Mouse (Mus musculus) urinary bladder, postnatal 4 days (tissue): ENCODE measurements around the gene Ehd2.

ENCODE experiments used
- DNase-seq, 2 experiments: peaks; one replicate each; pipeline ENCODE4 v3.0.0; 2021 to 2022; ENCODE audit warnings: low spot score in 2 of 2

Gene Ehd2

DNA sequence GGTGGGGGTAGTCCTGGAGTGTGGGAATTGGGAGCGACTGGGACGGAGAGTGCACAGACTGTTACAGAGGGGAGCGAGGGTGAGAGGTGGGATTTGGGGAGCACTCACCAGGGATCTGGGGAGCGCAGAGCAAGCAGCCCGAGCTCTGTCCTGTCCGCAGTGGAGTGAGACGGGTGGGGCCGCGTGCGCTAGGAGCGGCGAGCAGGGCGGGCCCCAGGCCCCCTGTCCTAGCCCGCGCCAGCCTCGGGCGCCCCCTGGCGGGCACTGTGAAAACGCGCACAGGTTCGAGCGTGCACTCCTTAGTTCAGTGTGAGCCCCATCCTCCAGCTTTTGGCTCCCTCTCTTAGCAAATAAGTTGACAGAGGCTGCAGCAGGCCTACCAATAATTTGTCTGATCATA, at the start of gene Ehd2:
TSS of gene Ehd2 (minus strand) at position 256 of the 400 bp plus-strand sequence.
- DNase-seq: peak; percentile 80 to 87

DNA sequence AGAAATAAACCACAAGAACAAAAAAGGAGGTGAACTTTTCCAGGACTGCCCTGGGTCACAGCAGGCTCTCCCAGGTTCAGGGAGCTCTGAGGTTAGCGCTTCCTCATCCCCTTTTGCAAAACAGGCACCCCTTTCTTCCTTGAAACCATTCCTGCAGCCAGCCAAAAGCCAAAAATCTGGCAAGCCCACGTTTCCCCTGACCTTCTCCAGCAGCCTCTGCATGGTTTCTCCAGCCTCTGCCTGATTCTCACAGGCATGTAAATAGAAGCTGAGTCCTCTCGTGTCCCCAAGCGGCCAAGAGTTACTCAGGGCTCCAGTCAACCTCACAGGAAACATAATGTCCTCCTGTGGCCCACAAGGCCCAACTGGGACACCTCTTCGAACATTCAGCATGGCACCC, 48.0 kb upstream of the Ehd2 start:
- DNase-seq: no peak

DNA sequence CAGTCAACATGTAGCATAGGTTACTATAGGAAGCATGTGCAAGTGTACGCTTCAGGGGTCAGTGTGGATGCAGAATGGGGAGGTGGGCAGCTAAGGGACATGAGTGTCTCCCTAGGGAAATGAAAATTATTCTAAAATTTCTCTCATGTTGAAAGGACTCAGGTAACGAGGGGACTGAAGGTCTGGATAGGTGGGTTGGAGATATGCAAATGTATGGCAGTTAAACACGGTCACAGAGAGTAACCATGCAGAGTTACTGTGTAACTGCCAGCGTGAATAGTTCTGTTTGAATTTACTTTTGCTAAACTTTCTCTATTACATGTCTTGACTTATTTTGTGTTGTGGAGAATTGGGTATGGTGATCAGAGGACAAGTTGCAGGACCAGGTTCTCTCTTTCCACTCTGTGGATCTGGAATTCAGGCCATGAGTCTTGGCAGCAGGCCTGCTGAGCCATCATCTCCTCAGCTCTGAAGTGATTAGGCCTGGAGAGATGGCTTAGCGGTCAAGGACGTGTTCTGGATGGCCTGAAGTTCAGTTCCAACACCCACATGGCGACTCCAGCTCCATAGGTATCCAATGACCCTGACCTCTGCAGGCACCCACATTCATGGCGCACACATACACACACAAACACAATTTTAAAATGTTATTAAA, 47.3 kb upstream of the Ehd2 start:
- no peak for DNase-seq

DNA sequence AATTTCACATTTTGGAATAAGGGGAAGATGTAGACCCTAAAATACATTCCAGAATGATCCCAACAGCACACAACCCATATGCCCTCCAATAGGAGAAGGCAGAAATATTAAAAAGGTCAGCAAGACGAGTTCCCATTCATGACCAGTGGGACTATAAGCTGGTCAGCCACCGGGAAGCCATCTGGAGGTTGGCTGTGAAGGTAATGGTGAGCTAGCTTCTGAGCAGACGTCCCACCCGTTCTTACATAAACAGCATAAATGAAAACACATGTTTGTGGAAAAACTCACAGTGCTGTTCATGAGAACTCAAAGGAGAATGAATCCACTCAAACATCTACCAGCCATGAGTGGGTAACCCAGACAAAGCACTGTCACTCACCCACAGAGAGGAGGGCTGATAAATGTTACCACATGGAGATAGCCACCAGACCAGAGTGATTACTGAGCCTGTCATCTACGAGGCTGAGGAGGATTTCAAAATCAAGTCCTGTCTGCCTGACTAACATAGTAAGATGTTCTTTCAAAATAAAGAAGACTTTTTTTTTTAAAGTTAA, 46.4 kb upstream of the Ehd2 start:
- no peak for DNase-seq

DNA sequence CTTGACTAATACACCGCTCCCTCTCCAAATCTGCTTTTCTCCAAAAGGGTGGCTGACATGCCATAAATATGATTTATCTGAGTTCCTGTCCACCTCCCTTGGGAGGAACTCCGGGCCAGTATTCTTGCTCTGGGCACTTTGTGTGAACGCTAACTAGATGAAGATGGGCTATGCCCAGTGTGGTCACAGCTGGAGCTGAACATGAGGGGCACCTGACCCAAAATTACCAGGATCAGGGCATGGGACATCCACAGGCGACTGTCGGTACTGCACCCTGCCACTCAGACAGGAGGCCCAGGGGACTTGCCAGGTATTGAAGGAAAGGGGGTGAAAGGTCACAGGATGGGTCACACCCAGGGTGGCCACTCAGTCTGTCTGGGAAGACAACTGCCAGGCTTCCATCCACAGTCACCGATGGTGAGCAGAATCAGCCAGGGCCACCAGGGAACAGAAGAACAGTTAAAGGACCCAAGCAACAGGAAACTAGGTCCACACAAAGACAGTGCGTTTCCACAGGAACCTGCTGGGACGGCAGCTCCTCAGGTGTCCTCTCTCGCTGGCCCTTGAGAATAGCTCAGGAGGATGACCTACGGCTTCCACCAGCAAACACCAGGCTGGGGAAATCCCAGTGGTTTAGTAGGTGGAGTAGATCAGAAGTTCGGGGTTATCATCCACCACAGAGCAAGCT, 45.4 kb upstream of the Ehd2 start:
- DNase-seq: no peak

DNA sequence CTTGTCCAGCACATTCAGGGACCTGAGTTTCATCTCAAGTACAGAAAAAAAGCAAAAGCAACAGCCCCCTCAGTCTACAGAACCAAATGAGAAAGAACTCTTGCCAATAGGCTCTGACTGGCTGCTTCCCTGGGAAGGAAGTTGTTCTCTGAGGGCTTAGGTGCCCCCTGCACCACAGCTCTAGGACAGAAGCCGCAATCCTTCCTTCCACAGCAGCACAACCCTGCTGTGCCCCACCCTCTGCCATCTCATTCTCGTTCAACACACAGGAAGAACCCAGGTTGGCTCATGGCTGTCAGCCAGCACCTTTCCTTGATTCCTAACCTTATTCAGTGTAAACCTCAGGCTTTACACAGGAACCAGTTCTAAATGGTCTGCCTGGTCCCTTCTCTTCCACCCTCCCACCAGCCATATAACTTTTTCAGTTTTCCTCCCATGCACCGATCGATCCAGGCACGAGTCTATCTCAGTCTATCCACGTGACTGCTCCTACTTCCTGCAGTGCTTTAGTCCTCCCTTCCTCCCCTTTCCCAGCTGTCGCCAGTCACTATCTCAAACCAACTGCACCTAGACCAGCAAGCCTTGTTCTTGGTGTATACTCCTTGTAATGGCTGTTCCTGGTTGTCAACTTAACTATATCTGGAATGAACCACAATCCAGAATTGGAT, 44.2 kb upstream of the Ehd2 start:
- DNase-seq: no peak

DNA sequence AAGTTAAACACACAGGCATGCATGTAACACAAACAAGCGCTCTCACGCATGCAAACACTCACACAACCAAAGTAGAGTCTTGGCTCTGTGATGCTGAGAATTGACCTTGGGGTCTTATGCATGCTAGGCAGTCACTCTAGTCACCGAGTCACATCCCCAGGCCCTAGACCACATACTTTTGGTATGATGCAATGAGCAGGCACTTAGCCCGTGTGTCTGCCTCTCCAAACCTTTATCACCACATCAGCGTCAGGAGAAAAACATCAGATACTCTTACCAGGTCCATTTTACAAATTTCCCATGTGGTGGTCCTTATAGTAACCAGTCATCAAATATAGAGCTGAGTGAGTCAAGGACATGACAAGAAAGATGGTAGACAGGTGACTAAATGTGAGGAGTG, 43.3 kb upstream of the Ehd2 start:
- no peak for DNase-seq

DNA sequence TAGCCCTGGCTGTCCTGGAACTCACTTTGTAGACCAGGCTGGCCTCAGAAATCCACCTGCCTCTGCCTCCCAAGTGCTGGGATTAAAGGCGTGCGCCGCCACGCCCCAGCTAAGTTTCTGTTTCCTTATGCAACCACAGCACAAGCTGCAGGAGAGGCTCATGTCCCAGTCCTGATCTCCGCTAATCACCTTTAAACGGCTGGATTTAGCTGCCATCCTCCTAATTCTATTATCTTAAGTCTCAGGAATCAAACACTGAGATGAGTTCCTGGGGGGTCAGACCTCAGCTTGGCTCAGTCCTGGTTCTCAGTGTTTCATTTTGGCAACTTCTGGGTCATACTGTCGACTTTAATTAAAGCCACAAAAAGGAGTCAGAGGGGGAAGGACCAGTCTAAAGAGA, 42.3 kb upstream of the Ehd2 start:
- DNase-seq: no peak

DNA sequence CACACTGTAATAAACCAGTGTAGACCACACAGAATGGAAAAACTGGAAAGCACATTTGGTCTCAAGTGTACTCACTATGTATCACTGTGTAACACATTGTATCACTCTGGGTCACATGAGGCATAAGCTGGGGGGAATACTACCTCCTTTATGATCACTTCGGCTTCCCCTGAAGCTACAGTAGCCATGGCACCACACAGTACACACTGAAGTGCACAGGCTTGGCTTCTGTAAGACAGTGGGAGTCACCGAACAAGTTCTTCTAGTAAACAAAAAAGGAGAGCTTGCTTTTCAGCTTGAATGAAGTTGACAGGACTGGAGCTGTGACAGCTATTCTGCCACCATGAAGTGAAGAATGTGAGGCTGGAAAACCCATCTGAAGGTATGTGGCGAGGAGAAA, 37.7 kb upstream of the Ehd2 start:
- no peak for DNase-seq

DNA sequence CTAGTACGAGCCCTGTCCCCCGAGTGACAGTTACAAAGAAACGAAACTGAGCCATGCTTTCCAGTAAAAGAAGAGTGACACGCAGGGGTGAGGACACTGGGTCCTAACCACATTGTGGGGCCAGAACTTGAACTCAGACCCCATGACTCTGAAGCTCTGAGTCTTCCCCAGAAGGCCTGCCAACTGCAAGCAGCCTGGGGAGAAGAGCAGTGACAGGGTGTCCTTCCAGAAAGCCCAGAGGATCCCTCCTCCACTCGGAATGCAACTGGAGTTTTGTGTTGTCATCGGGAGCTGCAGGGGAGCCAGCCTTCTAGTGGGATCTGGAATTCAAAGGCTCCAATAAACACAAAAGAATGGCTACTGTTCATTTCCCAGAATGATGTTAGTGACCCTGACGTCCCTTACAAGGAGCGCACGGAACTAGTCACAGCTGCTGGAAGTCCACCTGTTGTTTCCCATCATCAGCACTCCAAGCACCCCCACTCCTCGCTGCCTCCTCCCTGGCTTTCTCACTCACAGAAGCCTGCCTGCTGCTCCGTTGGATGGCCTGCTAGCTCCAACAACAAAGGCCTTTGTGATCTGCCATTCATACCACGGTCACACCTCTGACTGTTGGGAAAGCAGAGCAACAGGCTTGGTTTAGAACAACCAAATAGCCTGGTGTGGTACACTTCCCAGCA, 37.0 kb upstream of the Ehd2 start:
- no peak for DNase-seq

DNA sequence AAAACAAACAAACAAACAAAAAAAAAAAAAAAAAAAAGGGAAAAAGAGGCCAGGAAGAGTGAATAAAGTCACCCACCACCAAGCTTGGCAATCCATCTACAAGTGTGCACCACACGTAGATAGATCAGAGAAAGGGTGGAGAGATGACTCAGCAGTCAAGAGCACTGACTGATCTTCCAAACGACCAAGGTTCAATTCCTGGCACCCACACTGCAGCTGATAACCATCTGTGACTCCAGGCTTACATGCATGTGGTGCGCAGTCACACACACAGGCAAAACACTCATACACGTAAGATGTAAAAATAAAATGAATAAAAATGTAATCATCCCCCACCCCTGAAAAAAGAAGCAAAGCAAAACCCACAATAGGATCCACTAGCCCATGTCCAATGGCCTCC, 35.7 kb upstream of the Ehd2 start:
- no peak for DNase-seq

DNA sequence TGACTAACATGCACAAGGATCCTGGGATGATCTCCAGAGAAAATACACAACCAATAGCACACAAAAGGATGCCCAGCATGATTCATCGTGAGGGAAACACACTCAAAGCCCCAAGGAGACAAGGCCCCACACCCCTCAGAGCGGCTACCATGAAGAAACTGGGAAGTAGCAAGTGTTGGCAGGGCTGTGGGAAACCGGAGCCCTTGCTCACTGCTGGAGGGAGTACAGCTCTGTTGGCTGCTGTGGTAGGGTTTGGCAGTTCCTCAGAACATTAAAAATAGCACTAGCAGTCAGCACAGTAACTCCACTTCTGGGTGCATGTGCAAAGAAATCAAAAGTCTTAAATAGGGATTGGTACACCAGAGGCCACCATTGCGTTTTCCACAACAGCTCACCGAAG, 34.8 kb upstream of the Ehd2 start:
- DNase-seq: no peak

DNA sequence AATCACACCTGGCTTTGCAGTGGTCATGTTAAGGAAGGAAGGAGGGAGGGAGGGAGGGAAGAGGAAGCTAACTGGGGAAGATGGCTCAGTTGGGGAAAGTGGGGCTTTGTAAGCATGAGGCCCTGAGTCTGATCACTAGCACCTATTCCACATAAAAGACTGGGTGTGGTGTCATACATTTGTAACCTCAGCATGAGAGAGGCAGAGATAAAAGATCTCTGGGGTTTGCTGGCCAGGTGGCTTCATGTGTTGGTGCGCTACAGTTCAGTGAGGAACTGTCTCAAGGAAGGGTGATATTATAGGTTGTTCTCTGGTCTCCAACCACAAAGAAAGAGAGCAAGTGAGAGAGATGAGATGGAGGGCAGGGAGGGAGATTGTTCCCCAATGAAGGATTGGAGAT, 34.3 kb upstream of the Ehd2 start:
- no peak for DNase-seq

DNA sequence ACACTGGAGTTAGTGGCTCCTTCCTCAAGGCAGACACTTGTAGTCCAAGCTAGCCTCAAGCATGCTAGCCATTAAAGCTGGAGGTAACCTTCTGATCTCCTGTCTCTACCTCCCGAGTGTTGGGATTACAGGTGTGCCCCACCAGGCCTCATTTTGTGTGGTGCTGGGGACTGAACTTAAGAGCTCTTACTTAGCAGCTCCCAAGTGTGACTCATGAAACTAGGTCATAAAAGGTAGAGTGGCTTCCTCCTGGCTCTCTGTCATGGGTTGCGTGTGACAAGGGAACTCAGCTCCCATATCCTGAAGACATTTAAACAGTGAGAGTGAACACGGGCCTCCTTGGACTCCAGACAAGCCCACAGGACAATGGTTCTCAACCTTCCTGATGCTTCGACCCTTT, 26.4 kb upstream of the Ehd2 start:
- DNase-seq: no peak

DNA sequence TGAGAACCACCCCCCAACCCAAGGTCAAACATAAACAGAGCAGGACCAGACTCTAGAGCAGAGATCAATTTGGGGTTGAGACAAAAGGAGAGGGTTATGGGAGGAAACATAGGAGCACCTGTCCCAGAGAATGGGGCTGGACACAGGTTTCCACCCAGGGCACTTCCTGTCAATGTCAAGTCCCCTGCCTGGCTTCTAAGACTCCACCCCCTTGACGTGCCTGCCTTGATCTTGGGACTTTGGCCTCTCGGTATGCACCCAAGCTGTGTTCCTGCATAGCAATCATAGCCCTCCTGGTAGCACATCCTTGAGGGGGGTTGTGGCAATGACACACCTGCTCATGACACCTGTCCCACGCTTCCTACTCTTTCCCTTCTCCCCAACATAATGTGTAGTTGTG, 25.8 kb upstream of the Ehd2 start:
- DNase-seq: no peak

DNA sequence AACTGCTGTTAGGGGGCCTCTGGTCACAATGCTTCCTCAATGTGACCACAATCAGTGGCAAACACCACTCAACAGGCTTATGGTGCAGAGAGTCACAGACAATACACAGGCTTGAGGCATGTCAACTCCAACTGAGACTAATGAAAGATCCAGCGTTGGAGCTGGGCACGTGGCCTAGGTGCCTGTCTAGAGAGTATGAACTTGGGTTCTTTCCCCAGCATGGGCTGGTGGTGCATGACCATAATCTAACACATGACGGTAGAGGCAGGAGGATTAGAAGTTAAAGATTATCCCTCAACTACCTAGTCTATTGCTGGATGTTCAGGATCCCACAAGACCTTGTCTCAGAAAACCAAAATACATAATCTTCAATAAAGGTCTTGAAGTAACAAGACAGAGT, 24.4 kb upstream of the Ehd2 start:
- no peak for DNase-seq

DNA sequence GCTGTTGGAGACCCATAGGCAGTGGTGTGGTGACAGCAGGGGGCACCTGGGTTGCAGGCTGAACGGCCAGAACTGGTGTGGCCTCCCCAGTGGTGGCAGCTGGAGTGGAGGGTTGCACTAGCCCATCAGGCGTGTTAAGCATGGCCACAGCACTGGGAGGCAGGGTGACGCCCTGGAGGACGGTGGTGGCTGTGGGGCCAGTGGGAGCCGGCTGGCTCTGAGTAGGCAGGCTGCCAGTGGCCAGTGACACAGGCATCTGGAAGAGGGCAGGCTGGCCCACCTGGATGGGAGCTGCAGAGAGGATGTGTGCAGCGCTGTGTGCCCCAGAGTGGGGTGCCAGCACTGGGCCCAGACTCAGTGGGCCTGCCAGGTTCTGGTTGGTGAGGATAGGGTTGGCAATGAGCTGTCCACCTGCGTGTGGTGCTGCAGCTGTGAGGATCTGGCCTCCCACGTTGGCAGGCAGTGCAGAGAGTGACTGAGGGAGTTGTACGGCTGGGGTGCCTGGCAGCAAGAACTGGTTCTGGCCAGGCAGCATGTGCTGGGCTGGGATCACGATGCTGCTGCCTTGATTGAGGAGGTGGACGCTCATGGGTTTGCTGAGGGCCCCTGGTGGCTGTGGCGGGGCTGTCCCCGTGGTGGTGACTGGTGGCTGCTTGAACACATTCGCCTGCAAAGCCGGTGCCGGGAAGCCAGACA, 20.4 kb upstream of the Ehd2 start:
- no peak for DNase-seq

DNA sequence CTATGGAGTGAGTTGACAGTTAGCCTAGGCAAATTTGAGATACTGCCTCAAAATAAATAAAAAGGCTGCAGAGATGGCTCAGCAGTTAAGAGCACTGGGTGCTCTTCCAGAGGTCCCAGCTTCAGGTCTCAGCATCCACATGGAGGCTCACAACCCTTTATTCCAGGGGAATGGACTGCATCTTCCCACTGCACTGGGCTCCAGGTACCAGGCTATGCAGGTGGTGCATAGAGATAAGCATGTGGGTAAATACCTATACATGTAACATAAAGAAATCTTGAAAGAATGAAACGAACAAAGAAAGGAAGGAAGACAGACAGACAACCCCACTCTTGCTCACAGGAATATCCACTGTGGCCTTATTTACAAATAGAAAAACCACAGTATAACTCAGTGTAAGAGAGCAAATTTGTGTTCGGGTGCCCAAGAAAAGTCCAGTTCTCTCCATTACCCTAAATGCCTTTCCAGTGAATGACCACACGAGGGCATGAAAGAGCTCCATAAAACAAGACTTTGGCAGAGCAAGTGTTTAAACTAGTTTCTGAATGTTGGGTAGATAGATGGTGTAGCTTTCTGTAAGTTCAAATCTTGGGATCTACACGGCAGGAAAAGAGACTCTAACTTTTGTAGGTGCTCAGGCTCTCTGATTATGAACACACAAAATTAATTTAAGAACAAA, 15.5 kb upstream of the Ehd2 start:
- DNase-seq: no peak

DNA sequence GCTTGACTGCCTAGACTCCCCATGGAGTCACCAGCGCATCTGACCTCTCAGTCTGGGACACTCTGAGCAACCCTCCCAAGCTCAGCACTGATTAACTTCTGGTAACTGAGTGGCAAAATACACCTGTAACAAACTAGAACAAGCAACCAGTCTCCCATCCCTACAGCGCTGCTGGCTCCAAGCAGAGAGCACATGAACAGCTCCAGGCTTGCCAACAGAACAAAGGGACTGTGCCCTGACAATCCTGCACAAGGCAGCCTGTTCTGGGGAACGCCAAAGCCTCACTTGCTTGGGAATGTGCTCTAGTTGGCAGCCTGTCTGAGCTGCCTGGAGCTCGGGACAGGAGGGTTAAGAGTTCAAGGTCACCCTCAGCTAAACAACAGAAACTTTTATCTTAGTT, 14.2 kb upstream of the Ehd2 start:
- no peak for DNase-seq

DNA sequence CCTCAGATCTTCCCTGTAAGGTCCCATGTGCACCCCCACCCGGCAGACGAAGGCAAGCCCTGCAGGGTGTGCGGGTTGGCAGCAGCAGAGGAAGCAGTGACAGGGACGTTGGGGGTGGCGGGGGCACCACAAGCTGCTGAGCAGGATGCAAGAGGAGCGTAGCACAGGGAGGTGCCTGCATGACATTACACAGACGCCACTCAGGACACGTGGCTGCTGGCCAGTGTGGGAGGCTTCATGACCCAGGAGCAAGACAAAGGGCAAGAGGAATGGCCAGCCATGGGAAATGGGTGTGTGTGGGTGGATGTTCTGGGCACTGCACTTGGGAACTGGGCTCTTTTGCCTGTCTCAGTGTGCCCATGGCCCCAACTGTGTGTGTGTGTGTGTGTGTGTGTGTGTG, 12.9 kb upstream of the Ehd2 start:
- no peak for DNase-seq

DNA sequence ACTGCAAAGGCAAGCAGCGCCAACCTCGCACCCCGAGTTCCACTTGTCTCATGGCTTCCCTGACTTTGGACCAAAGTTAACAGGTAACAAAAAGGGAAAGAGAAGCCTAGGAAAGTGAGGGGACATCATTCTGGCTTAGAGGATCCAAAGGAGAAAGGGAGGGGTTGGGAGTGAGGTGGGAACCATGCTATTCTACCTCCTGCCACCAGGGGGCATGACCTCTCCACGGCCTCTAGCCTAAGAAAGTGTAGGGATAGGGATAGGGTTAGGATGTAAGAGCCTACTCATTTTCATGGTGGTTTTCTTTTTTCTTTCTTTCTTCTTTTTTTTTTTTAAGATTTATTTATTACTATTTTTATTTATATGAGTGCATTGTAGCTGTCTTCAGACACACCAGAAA, 8.5 kb upstream of the Ehd2 start:
- DNase-seq: no peak
